Mouse (Mus musculus) myocyte (in vitro differentiated cells): ENCODE measurements at regions not wholly inside any gene's neighbourhood (a gene's known extent, or its start where the extent isn't known, plus 50 kb on each side); places are given as distances from the start of the nearest gene placed in this dataset.

Experiments
- H3K27me3 ChIP-seq: one replicate; pipeline ENCODE4 v1.6.1; 2011; ENCODE audit not compliant: control insufficient read depth, insufficient read depth, insufficient read length
- H3K36me3 ChIP-seq: one replicate; pipeline ENCODE4 v1.6.1; 2011; ENCODE audit not compliant: control insufficient read depth, insufficient read depth
- H3K4me2 ChIP-seq: one replicate; pipeline ENCODE4 v1.6.1; 2011; ENCODE audit warnings: low read depth, control low read depth
- H3K4me3 ChIP-seq: one replicate; pipeline ENCODE4 v1.5.1; 2011; ENCODE audit warnings: mild to moderate bottlenecking, control low read depth, moderate library complexity
- H3K79me2 ChIP-seq: one replicate; pipeline ENCODE4 v1.6.1; 2011; ENCODE audit not compliant: control insufficient read depth, insufficient read depth
- H3ac ChIP-seq: one replicate; pipeline ENCODE4 v1.6.1; 2011; ENCODE audit not compliant: control insufficient read depth, insufficient read length
- CEBPB ChIP-seq: IDR thresholded peaks from 2 replicates; pipeline ENCODE4 v1.6.1; 2011; ENCODE audit warnings: mild to moderate bottlenecking, moderate library complexity; ENCODE audit not compliant: poor library complexity, insufficient read depth, severe bottlenecking
- E2F4 ChIP-seq: IDR thresholded peaks from one replicate; pipeline ENCODE4 v1.6.1; 2011; ENCODE audit warnings: mild to moderate bottlenecking, control low read depth, moderate library complexity; ENCODE audit not compliant: insufficient read depth
- MAX ChIP-seq: IDR thresholded peaks from one replicate; pipeline ENCODE4 v1.6.1; 2011; ENCODE audit warnings: low read depth, mild to moderate bottlenecking, control low read depth
- MYOD1 ChIP-seq, 3 experiments: IDR thresholded peaks; one replicate each; pipeline ENCODE4 v1.6.1; 2011; ENCODE audit warnings: control low read depth in 2 of 3, low read depth in 2 of 3, mild to moderate bottlenecking in 2 of 3, moderate library complexity in 1 of 3; ENCODE audit not compliant: insufficient read length in 2 of 3, control insufficient read depth in 1 of 3
- MYOG ChIP-seq, 3 experiments: IDR thresholded peaks; one replicate each; pipeline ENCODE4 v1.6.1; 2011; ENCODE audit warnings: control low read depth in 2 of 3, low read depth in 2 of 3, mild to moderate bottlenecking in 2 of 3; ENCODE audit not compliant: insufficient read length in 2 of 3, control insufficient read depth in 1 of 3, insufficient read depth in 1 of 3
- POLR2A ChIP-seq: IDR thresholded peaks from one replicate; pipeline ENCODE4 v1.6.1; 2011; ENCODE audit warnings: low read depth, mild to moderate bottlenecking, control low read depth, moderate library complexity; ENCODE audit not compliant: insufficient read length
- POLR2AphosphoS2 ChIP-seq: IDR thresholded peaks from one replicate; pipeline ENCODE4 v1.6.1; 2011; ENCODE audit warnings: low read depth, control low read depth; ENCODE audit not compliant: insufficient read length
- REST ChIP-seq: IDR thresholded peaks from one replicate; pipeline ENCODE4 v1.6.1; 2011; ENCODE audit warnings: mild to moderate bottlenecking, control low read depth, moderate library complexity; ENCODE audit not compliant: insufficient read depth, insufficient read length
- SRF ChIP-seq: IDR thresholded peaks from one replicate; pipeline ENCODE4 v1.6.1; 2011; ENCODE audit warnings: low read depth; ENCODE audit not compliant: control insufficient read depth, insufficient read length
- TCF12 ChIP-seq: IDR thresholded peaks from one replicate; pipeline ENCODE4 v1.6.1; 2011; ENCODE audit warnings: mild to moderate bottlenecking, control low read depth; ENCODE audit not compliant: poor library complexity, insufficient read depth, severe bottlenecking
- TCF3 ChIP-seq: IDR thresholded peaks from one replicate; pipeline ENCODE4 v1.6.1; 2011; ENCODE audit warnings: low read depth, control low read depth; ENCODE audit not compliant: insufficient read length
- USF1 ChIP-seq: IDR thresholded peaks from one replicate; pipeline ENCODE4 v1.6.1; 2011; ENCODE audit warnings: low read depth, mild to moderate bottlenecking, control low read depth, moderate library complexity

DNA sequence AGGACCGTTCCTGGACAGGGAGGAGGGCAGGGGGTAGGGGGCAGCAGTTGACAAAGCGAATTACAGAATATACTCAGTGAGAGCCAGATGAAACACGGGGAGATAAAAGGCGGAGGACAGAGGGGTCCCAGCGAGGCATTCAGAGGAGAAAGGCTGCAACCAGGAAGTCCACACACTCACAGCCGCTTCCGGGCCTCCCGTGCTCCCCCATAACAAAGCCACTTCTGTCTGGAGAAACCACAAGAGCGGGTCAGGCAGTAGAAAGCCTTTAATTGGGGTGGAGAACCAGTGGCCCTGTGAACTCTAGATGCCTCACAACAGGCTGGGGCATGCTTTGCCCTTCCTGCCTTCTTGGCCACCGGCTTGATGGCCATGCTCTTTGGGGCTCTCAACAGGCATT lies 108.1 kb upstream of the Egr2 start:
- no peaks in the 10 kb centered on the region for H3K36me3 ChIP-seq
- H3K4me3 ChIP-seq: no peak overlapping the region
- no peak overlapping the region for H3ac ChIP-seq
- H3K27me3 ChIP-seq: no peaks in the 10 kb centered on the region
- H3K79me2 ChIP-seq: no peaks in the 10 kb centered on the region
- TF ChIP-seq USF1 (no peak), CEBPB (no peak), POLR2AphosphoS2 (no peak), REST (no peak), E2F4 (no peak), MAX (no peak), TCF12 (no peak), MYOD1 (IDR thresholded peaks at IDR 0.05; ENCODE audit: control insufficient read depth in 1 of 3, insufficient read length in 2 of 3, low read depth in 2 of 3) (no peak), POLR2A (no peak), TCF3 (no peak), SRF (no peak), MYOG (IDR thresholded peaks at IDR 0.05; ENCODE audit: control insufficient read depth in 1 of 3, insufficient read depth in 1 of 3, insufficient read length in 2 of 3, low read depth in 2 of 3) (no peak)
- no peak overlapping the region for H3K4me2 ChIP-seq

DNA sequence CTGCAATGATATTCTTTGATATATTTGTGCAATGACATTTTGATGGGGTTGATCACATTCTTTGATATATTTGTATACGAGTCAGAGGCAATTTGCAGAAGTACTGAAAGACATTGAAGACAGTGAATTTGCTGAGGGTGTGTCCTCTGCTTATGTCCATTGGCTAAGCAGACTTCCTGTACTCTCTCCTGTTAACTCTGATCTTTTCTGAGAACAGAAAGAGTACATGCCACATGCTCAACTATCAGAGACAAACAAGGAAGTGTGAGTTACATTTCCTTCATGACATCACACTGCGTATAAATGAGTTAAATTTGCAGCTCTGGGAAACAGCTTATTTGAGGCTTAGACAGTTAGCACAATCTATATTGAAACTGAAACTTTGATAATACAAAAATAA lies 104.5 kb upstream of the Egr2 start:
- H3ac ChIP-seq: no peak overlapping the region
- H3K4me2 ChIP-seq: no peak overlapping the region
- no peaks in the 10 kb centered on the region for H3K36me3 ChIP-seq
- H3K4me3 ChIP-seq: no peak overlapping the region
- no peaks in the 10 kb centered on the region for H3K27me3 ChIP-seq
- no peaks in the 10 kb centered on the region for H3K79me2 ChIP-seq
- TF ChIP-seq POLR2A (no peak), E2F4 (no peak), MAX (no peak), USF1 (no peak), CEBPB (no peak), TCF12 (no peak), MYOG (IDR thresholded peaks at IDR 0.05; ENCODE audit: control insufficient read depth in 1 of 3, insufficient read depth in 1 of 3, insufficient read length in 2 of 3, low read depth in 2 of 3) (no peak), MYOD1 (IDR thresholded peaks at IDR 0.05; ENCODE audit: control insufficient read depth in 1 of 3, insufficient read length in 2 of 3, low read depth in 2 of 3) (no peak)

DNA sequence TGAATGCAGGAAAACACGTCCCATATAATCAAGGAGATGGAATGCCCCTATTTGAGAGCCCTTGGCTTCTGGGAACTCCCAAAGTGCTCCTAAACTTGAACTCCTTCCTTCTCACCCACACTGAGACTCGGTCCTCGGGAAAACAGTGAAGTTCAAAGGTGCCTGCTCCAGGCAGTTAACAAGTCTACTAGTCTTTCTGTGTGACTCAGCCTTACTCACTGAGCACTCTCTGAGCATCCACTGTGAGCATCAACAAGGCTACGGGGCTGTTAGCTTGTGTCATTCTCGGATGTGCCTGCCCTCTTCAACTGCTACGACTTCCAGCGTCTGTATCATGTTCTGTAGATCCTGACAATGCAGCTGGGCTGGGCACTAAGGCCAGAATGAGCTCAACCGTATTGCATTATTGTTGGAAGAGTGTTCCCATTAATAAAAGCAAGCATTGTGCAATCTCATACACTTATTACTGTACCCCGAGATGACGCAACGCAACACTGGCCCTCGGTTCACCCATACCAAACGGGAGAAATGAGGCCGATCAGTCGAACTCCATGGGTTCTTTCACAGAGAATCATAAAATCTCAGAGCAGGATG lies 96.1 kb upstream of the Egr2 start:
- Histone ChIP-seq H3K27me3 (no peaks in the 10 kb centered on the region), H3K4me3 (no peak overlapping the region), H3K79me2 (no peaks in the 10 kb centered on the region), H3K36me3 (no peaks in the 10 kb centered on the region), H3ac (no peak overlapping the region), H3K4me2 (peak overlapping the region; percentile 25)
- TF ChIP-seq CEBPB (peak; percentile 90), POLR2AphosphoS2 (no peak), REST (no peak), USF1 (no peak), MYOG (IDR thresholded peaks at IDR 0.05; ENCODE audit: control insufficient read depth in 1 of 3, insufficient read depth in 1 of 3, insufficient read length in 2 of 3, low read depth in 2 of 3) (no peak), E2F4 (no peak)

DNA sequence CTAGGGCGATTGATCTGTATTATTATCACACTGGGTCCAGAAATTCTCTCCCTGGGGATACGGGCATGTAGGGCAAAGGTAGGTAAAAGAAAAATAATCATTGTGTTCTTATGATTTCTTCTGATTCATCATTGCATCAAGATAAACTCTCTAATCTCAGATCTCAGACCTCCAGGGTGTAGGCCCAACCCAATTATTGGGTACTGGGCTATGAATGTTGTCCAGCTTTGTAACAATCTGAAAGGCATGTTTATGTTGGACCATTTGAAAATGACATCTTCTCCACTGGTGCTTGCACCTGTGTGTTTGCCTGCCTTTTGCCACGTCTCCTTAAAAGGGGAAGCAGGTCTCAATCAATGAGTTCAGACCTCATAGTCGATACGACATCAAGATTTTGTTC lies 95.4 kb upstream of the Egr2 start:
- H3K27me3 ChIP-seq: no peaks in the 10 kb centered on the region
- TF ChIP-seq E2F4 (no peak), MYOD1 (IDR thresholded peaks at IDR 0.05; ENCODE audit: control insufficient read depth in 1 of 3, insufficient read length in 2 of 3, low read depth in 2 of 3) (no peak), MYOG (IDR thresholded peaks at IDR 0.05; ENCODE audit: control insufficient read depth in 1 of 3, insufficient read depth in 1 of 3, insufficient read length in 2 of 3, low read depth in 2 of 3) (no peak), TCF12 (no peak), MAX (no peak), USF1 (no peak), CEBPB (no peak), REST (no peak), TCF3 (no peak), SRF (no peak)
- no peak overlapping the region for H3ac ChIP-seq

DNA sequence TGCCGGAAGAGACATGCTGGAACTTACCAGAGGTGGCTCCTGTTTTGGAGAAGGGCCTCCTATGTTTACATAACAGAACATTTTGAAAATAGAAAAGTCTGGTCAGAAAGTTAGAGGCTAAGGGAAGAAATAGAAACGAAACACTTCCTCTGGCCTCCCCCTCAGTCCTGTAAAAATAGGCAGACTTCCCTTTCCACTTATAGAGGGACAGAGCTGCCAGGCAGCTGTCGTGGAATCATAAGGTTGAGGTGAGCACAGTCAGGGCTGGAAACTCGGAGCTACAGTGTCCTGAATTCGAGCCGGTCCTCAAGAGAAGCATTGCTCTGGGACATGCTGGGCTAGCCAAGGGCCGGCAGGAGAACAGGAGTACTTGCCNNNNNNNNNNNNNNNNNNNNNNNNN lies 94.0 kb upstream of the Egr2 start:
- Histone ChIP-seq H3K36me3 (no peaks in the 10 kb centered on the region), H3K4me2 (peak overlapping the region; percentile 7), H3ac (no peak overlapping the region), H3K4me3 (no peak overlapping the region), H3K79me2 (no peaks in the 10 kb centered on the region), H3K27me3 (no peaks in the 10 kb centered on the region)
- TF ChIP-seq MYOD1 (IDR thresholded peaks at IDR 0.05; ENCODE audit: control insufficient read depth in 1 of 3, insufficient read length in 2 of 3, low read depth in 2 of 3) (peak in 1 of 3 experiments; percentile 53), MAX (no peak)

More for the DNA sequence above, 95.4 kb upstream of the Egr2 start:
- Histone ChIP-seq H3K4me3 (no peak overlapping the region), H3K36me3 (no peaks in the 10 kb centered on the region), H3K79me2 (no peaks in the 10 kb centered on the region), H3K4me2 (no peak overlapping the region)
